Mouse (Mus musculus) kidney, adult 2 months (tissue): ENCODE results near the gene P2rx3.

Experiments used
- CTCF ChIP-seq: fragments of 200-500 bp; conservative IDR thresholded peaks from 2 replicates; pipeline ENCODE4 v1.5.1; 2011; ENCODE audit warnings: low read depth, mild to moderate bottlenecking, control low read depth, low read length, moderate library complexity, mixed read lengths; ENCODE audit not compliant: insufficient read depth, insufficient read length
- POLR2A ChIP-seq: fragments of 200-500 bp; IDR thresholded peaks from one replicate; pipeline ENCODE4 v1.6.1; 2011; ENCODE audit warnings: low read depth, low read length, control low read depth

DNA sequence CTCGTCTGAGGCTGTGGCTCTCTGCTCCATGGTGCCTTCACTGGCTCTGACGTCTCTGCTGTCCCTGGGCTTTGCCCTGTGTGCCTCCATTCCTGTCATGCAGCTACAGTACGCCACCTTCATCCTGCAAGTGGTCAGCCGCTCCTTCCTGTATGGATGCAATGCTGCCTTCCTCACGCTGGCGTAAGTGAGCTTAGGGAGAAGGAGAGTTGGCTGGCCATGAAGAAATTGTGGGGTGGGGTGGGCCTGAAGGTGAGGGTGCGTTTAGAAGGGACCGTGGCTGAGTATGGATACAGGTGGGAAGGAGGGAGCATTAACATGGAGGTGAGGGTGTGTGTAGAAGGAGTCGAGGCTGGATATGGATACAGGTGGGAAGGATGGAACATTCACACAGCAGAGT lies 81.8 kb downstream of the P2rx3 start:
- TF ChIP-seq CTCF (no peak), POLR2A (no peak)
